Mouse (Mus musculus) left cerebral cortex, postnatal 10 days (tissue): Measurements from ENCODE around the gene Gpr50. TPM values are rescaled to one million over a fixed set of nuclear protein-coding genes. Genes with fewer than 3 reads are reported as not detected.

Experiments
- total RNA-seq, 2 experiments: library from RNA; stranded (reverse); gene quantifications; 2 replicates each; pipeline ENCODE4 v1.2.3; 2021

The Gpr50 gene
- total RNA-seq, 2 experiments from 2014 or later, result 0.28 to 1.3 TPM

Other genes starting within 250 kb of the Gpr50 start
- 100 to 1,000 TPM in 1 of 2 experiments, 10 to 100 TPM in 1; 97.4 to 110 TPM for gene Cd99l2, start 170.8 kb upstream of the Gpr50 start, total RNA-seq
- gene Hmgb3, start 107.7 kb upstream of the Gpr50 start, total RNA-seq, result 100 to 1,000 TPM; 103 to 107 TPM
- gene Vma21, start 152.3 kb downstream of the Gpr50 start, total RNA-seq, result 10 to 100 TPM; 36.2 to 36.4 TPM